Mouse (Mus musculus) large intestine, adult 2 months (tissue): ENCODE measurements around the gene Ercc6. TPM values are rescaled to one million over a fixed set of nuclear protein-coding genes. Genes with fewer than 3 reads are reported as not detected.

Source experiments
- DNase-seq: peaks from one replicate; pipeline ENCODE4 v3.0.0-alpha.2; 2012; ENCODE audit warnings: low read depth, low spot score
- WGBS: fragments of 180-500 bp; shearing (Covaris S2); methylation state at CpG from one replicate; pipeline ENCODE4 v1.1.7; 2018; 5-methylcytosine and 5-hydroxymethylcytosine counted together
- polyA plus RNA-seq: library from polyadenylated mRNA; depleted of rRNA; stranded (reverse); fragments of >200 nt; gene quantifications from 2 replicates; pipeline ENCODE4 v1.2.3, GENCODE M21; 2012

Gene Ercc6
- polyA plus RNA-seq, 1 experiment = 3.2 TPM

- WGBS = 35% methylated on average over 9 of the region's 9 CpGs
- DNase-seq = no peak
Observed at GRCm38 (mm10) chr14:32512912-32513311, 409 bp upstream of the Ercc6 start.

GRCm38 (mm10) chr14:32516086-32516485 is 2.8 kb downstream of the Ercc6 start:
- WGBS = 87% methylated on average over 1 of the region's 1 CpGs
- no peak for DNase-seq

GRCm38 (mm10) chr14:32518543-32518942 is 5.2 kb downstream of the Ercc6 start:
- WGBS = 76% methylated on average over 2 of the region's 2 CpGs
- DNase-seq = no peak

GRCm38 (mm10) chr14:32520400-32520926 is 7.1 kb downstream of the Ercc6 start:
- 77% methylated on average over 7 of the region's 7 CpGs for WGBS
- no peak for DNase-seq

GRCm38 (mm10) chr14:32522336-32522735 is 9.0 kb downstream of the Ercc6 start:
- 86% methylated on average over 2 of the region's 2 CpGs for WGBS
- DNase-seq = no peak

- DNase-seq = no peak
- 83% methylated on average over 1 of the region's 1 CpGs for WGBS
Observed at GRCm38 (mm10) chr14:32524071-32524470, 10.8 kb downstream of the Ercc6 start.

GRCm38 (mm10) chr14:32525996-32526705 is 12.8 kb downstream of the Ercc6 start:
- DNase-seq = no peak
- 84% methylated on average over 14 of the region's 14 CpGs for WGBS

GRCm38 (mm10) chr14:32527211-32527610 is 13.9 kb downstream of the Ercc6 start:
- WGBS = 93% methylated on average over 9 of the region's 9 CpGs

GRCm38 (mm10) chr14:32529036-32529435 is 15.7 kb downstream of the Ercc6 start:
- no peak for DNase-seq
- 88% methylated on average over 7 of the region's 7 CpGs for WGBS

More at GRCm38 (mm10) chr14:32527211-32527610, 13.9 kb downstream of the Ercc6 start:
- DNase-seq = no peak

- no peak for DNase-seq
- 19% methylated on average over 2 of the region's 2 CpGs for WGBS
Observed at GRCm38 (mm10) chr14:32530896-32531295, 17.6 kb downstream of the Ercc6 start.

GRCm38 (mm10) chr14:32531371-32531770 is 18.1 kb downstream of the Ercc6 start:
- 83% methylated on average over 3 of the region's 3 CpGs for WGBS
- no peak for DNase-seq

GRCm38 (mm10) chr14:32532381-32533147 is 19.2 kb downstream of the Ercc6 start:
- no peak for DNase-seq
- 71% methylated on average over 7 of the region's 7 CpGs for WGBS

GRCm38 (mm10) chr14:32533148-32533520 is 19.8 kb downstream of the Ercc6 start:
- WGBS = 83% methylated on average over 3 of the region's 3 CpGs
- DNase-seq = no peak

GRCm38 (mm10) chr14:32533656-32534055 is 20.3 kb downstream of the Ercc6 start:
- no peak for DNase-seq
- WGBS = 84% methylated on average over 4 of the region's 4 CpGs

GRCm38 (mm10) chr14:32534137-32534536 is 20.8 kb downstream of the Ercc6 start:
- WGBS = 73% methylated on average over 5 of the region's 5 CpGs
- no peak for DNase-seq

- no peak for DNase-seq
- 68% methylated on average over 9 of the region's 9 CpGs for WGBS
Observed at GRCm38 (mm10) chr14:32536763-32537162, 23.4 kb downstream of the Ercc6 start.

- DNase-seq = no peak
- WGBS = 78% methylated on average over 1 of the region's 1 CpGs
Observed at GRCm38 (mm10) chr14:32538115-32538514, 24.8 kb downstream of the Ercc6 start.

GRCm38 (mm10) chr14:32543075-32543474 is 29.8 kb downstream of the Ercc6 start:
- DNase-seq = no peak

- DNase-seq = no peak
- WGBS = 42% methylated on average over 5 of the region's 5 CpGs
Observed at GRCm38 (mm10) chr14:32546676-32547075, 33.4 kb downstream of the Ercc6 start.

GRCm38 (mm10) chr14:32551854-32552253 is 38.5 kb downstream of the Ercc6 start:
- WGBS = 89% methylated on average over 5 of the region's 5 CpGs
- DNase-seq = no peak
